Mouse (Mus musculus) myocyte (in vitro differentiated cells): ENCODE measurements at regions not wholly inside any gene's neighbourhood (a gene's known extent, or its start where the extent isn't known, plus 50 kb on each side); places are given as distances from the start of the nearest gene placed in this dataset.

ENCODE experiments used
- CEBPB ChIP-seq: IDR thresholded peaks from 2 replicates; pipeline ENCODE4 v1.6.1; 2011; ENCODE audit warnings: mild to moderate bottlenecking, moderate library complexity; ENCODE audit not compliant: poor library complexity, insufficient read depth, severe bottlenecking
- POLR2A ChIP-seq: IDR thresholded peaks from one replicate; pipeline ENCODE4 v1.6.1; 2011; ENCODE audit warnings: low read depth, mild to moderate bottlenecking, control low read depth, moderate library complexity; ENCODE audit not compliant: insufficient read length
- POLR2AphosphoS2 ChIP-seq: IDR thresholded peaks from one replicate; pipeline ENCODE4 v1.6.1; 2011; ENCODE audit warnings: low read depth, control low read depth; ENCODE audit not compliant: insufficient read length
- TCF12 ChIP-seq: IDR thresholded peaks from one replicate; pipeline ENCODE4 v1.6.1; 2011; ENCODE audit warnings: mild to moderate bottlenecking, control low read depth; ENCODE audit not compliant: poor library complexity, insufficient read depth, severe bottlenecking
- TCF3 ChIP-seq: IDR thresholded peaks from one replicate; pipeline ENCODE4 v1.6.1; 2011; ENCODE audit warnings: low read depth, control low read depth; ENCODE audit not compliant: insufficient read length
- USF1 ChIP-seq: IDR thresholded peaks from one replicate; pipeline ENCODE4 v1.6.1; 2011; ENCODE audit warnings: low read depth, mild to moderate bottlenecking, control low read depth, moderate library complexity

DNA sequence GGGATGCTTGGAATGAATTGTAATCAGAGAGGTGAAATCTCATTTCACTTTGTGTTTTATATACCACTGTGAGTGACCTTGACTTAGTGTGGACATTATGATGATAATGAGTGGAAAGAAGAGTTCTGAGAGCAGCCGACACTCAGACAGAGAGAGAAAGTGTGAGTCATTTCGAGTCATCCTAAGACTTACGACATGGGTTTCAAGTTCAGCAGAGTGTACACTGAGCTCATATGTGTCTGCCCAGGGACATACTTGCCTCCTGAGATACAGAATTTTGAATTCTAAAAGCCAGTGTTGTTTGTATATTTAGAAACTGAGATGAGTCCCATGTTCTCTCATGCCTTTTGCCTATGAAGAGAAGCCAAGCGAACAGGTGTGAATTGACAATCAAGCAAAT lies 126.6 kb downstream of the Anxa5 start:
- TF ChIP-seq USF1, result no peak
- TF ChIP-seq POLR2A, result no peak
- no peak for TF ChIP-seq TCF12
- no peak for TF ChIP-seq TCF3
- no peak for TF ChIP-seq CEBPB
- no peak for TF ChIP-seq POLR2AphosphoS2
